Mouse (Mus musculus) adrenal gland, postnatal 36 days (tissue): ENCODE results near the gene Tecr. TPM values are rescaled to one million over a fixed set of nuclear protein-coding genes. Genes with fewer than 3 reads are reported as not detected.

Experiments
- DNase-seq, 2 experiments: peaks; one replicate each; pipeline ENCODE4 v3.0.0; 2021; ENCODE audit warnings: mixed read lengths in 1 of 2
- long read RNA-seq, 2 experiments: library from polyadenylated mRNA; stranded (forward); transcript quantifications; one replicate each; pipeline ENCODE4 v2.0.0; 2021; ENCODE audit warnings: borderline sequencing depth in 2 of 2
- total RNA-seq, 2 experiments: library from RNA; stranded (reverse); gene quantifications; 2 replicates each; pipeline ENCODE4 v1.2.3; 2021

Tecr gene
- total RNA-seq, result 100 to 1,000 TPM; 450 to 470 TPM
- long read RNA-seq, experiment 1, transcript Tecr-201 (13 exons, 1,158 nt), result major isoform, 683 of 851 reads
- long read RNA-seq, experiment 1, transcript Tecr-203 (12 exons, 1,120 nt), result minor isoform, 40 of 851 reads
- long read RNA-seq, experiment 1, partial matches to known transcripts, result 32 of 851 reads
- long read RNA-seq, experiment 1, other reads (novel, unspliced or antisense), result 92 of 851 reads
- long read RNA-seq, experiment 2, transcript Tecr-201 (13 exons, 1,158 nt), result major isoform, 235 of 287 reads
- long read RNA-seq, experiment 2, transcript Tecr-203 (12 exons, 1,120 nt), result minor isoform, 22 of 287 reads
- long read RNA-seq, experiment 2, partial matches to known transcripts, result 6 of 287 reads
- long read RNA-seq, experiment 2, other reads (novel, unspliced or antisense), result 19 of 287 reads

- peak; percentile 100 for DNase-seq
Observed at GRCm38 (mm10) chr8:83607661-83608397, at the start of gene Tecr, which contains the start of gene Dnajb1. Gene Tecr, minus strand, starts transcription at chr8:83607971. Gene Dnajb1, plus strand, starts transcription at chr8:83608193.

DNA sequence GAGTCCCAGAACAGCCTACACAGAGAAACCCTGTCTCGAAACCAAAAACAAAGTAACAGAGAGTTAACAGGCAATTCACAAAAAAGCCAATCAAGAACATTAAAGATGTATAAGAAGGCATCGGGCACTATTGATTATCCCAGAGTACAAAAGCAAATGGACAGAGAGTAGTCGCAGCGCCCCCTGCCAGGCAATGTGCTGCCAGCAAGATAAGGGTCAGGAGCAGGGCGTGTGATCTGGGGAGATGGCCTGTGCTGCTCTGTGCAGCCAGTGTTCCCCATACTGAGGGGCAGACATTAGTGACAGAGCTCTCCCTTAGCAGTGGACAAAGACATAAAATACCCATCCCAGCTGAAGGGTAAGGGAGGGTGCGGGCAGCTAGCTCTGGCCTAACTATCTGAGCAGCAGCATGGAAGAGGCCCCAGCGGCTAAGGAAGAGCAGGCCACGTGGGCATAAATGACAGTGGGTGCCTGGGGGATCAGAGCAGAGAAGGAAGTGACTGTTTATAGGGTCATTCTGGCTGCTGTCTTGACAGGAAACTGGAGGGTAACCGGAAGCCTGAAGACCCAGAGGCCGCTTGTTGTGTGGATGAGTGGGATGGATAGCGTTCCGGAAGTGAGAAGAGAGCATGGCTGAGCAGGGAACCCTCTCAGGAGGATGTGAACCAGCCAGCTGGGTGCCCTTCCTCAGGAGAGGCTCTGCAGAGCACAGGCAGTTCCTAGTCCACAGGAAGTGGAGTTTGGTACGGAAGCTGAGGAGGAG lies 48.9 kb upstream of the Tecr start:
- peak in 1 of 2 experiments; percentile 30 for DNase-seq

- no peak for DNase-seq
Observed at GRCm38 (mm10) chr8:83656043-83656442, 48.3 kb upstream of the Tecr start.

DNA sequence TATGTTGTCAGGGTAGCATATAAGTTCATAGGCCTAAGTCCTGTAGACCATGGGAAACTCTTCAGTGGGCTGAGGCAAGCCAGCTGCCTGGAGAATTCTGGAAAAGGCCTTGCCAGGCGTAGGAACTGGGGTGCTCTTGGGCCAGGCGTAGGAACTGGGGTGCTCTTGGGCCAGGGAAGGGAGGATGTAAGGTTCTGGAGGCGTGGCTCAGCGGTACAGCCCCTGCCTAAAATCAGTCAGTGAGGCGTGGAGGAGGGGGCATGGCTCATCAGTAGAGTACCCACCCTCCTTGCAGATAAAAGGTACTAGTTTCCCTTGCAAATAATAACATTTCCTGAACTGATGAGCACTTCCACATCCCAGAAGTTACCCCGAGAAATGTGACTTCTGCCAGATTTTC lies 47.0 kb upstream of the Tecr start:
- no peak for DNase-seq

GRCm38 (mm10) chr8:83653662-83654017 lies 45.9 kb upstream of the Tecr start:
- DNase-seq, result no peak

DNA sequence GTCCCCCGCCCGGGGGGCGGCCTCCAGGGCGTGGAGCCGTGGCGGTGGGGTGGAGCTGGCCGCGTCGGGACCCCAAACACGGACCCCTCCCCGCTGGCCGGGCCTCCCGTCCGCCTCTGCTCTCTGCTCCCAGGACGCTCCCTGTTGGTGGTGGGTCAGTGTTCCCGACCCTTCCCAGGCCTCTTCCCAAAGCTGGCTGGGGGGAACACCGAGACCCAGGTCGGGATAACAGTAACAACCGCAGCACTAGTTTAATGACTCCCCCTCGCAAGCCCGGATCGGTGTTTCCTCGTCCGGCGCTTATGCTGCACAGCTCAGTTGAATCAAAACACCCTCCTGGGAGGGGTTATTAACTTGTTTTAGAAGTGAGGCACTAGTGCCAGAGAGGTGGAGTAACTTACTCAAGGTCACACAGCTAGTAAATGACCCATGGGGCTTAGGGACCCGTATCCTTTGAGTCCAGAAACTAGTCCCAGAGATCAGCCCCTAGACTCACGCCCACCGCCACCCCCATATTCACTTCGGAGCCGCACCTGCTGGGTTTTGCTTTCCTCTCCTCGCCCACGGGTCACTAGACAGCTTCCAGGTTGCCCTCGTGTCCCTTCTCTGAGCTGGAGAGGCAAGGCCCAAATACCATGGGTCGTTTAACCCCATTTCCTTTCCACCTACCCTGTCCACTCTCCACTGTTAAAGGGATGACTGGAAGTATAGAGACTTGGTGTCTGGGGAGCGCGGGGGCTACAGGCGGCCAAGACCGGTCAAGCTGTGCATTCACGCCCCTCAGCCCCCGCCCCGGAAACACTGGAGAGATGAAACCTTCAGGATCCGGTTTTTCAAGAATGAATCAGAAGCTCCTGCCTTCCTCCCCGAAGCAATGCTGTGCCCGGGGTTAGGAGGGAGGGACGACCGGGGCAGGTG lies 45.2 kb upstream of the Tecr start:
- DNase-seq, result peak in 1 of 2 experiments; percentile 38

GRCm38 (mm10) chr8:83652030-83652743 lies 44.4 kb upstream of the Tecr start, which contains the start of gene Gipc1:
Gene Gipc1, plus strand, starts transcription at chr8:83652677.
- DNase-seq, result peak; percentile 96 to 97

GRCm38 (mm10) chr8:83649699-83650098 lies 41.9 kb upstream of the Tecr start:
- DNase-seq, result no peak

DNA sequence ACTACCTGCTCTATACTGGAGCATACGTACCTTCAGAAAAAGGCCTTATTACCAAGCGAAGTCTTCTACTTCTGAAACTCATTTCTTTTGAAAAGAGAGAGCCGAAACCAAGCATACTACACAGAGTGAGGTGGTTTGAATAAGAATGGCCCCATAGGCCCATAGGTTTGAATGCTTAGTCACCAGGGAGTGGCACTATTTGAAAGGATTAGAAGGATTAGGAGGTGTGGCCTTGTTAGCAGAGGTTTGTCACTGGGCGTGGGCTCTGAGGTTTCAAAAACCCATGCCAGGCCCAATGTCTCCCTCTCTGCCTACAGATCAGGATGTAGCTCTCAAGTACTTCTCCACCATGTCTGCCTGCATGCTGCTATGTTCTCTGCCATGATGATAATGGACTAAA lies 40.3 kb upstream of the Tecr start:
- no peak for DNase-seq

GRCm38 (mm10) chr8:83647511-83647910 lies 39.7 kb upstream of the Tecr start:
- DNase-seq, result no peak

GRCm38 (mm10) chr8:83639649-83640048 lies 31.9 kb upstream of the Tecr start:
- no peak for DNase-seq

DNA sequence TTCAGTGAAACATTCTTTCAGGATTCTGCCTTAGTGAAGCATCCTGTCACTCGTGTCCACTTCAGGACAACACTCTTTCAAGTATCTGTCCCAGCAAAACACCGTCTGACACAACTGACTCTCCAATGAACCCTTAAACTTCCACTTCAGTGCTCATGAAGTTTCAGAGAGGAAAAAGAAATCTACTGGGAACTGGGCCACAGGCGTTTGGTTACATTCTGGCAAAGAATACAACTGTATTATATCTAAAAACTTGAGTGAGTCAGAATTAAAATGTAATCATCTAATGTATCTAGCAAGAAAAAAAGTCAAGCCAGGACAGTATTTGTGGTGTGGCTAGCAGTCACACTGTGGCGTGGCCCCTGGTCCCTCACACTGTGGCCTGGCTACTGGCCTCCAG lies 31.1 kb upstream of the Tecr start:
- DNase-seq, result no peak

- no peak for DNase-seq
Observed at GRCm38 (mm10) chr8:83632083-83632707, 24.4 kb upstream of the Tecr start.

- no peak for DNase-seq
Observed at GRCm38 (mm10) chr8:83625676-83626299, 18.0 kb upstream of the Tecr start.

DNA sequence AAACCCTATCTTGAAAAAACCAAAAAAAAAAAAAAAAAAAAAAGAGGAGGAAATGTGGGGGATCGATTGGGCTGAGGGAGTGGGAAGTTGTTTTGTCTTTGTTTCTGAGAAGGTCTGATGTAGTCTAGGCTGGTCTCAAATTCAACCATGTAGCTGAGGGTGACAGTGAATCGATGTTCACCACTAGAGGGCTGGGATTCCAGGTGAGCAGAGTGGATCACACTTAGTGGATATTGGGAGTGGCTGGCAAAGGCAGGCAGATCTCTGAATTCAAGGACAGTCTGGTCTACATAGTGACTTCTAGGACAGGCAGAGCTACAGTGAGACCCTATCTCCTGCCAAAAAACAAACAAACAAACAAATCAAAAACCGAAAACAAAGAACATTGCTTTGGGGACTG lies 17.0 kb upstream of the Tecr start:
- peak; percentile 36 to 45 for DNase-seq

DNA sequence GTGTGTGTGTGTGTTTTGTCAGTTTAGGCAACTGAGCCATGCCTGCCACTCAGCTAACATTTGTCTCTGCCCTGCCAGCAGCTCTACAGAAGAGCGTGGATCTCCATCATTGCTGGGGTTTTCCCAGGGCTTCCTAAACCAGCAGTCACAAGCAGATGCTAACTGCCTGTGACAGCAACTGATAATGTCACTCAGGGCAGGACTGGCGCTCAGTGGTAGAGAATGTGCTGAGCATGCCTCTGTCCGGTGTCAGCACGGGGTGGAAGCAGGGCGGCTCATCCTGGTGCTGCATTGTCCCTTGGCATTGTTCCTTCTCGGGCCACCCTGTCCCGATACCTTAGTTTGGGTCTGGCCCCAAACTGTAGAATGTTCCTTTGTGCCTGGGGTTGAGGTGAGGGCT lies 15.8 kb upstream of the Tecr start:
- no peak for DNase-seq

DNA sequence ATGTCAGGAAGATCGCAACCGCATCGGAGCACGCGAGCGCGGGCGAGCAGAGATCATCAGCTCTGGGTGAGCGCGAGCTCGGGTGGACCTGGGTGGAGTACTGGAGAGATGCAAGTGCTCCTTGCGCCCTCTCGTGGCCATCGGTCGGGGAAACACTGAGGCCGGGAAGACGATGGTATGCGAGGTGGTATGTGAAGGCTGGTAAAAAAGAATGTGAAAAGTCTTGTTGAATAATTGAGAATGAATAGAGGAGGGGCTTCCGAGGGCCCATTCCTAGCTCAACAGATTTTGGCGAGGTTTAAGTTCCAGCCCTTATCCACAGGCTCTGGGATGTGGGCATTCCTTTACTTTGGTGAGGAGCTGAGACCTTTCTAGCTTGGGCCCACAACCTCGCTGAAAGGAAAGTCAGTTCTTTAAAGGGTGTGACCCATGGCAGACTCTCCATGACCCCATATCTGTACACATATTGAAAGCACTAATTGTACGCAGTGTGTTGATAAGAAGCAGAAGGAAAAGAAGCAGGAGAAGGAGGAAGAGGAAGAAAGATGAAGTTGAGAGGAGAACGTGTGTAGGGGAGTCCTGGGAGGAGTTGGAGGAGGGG lies 14.7 kb upstream of the Tecr start:
- peak; percentile 85 to 90 for DNase-seq

GRCm38 (mm10) chr8:83621691-83622388 lies 14.1 kb upstream of the Tecr start:
- no peak for DNase-seq
